Mouse (Mus musculus): ENCODE measurements at regions not wholly inside any gene's neighbourhood (a gene's known extent, or its start where the extent isn't known, plus 50 kb on each side); places are given as distances from the start of the nearest gene placed in this dataset.
A peak's percentile ranks its signal among the peaks of the same experiment; 100 is the strongest.
"Not testable (repeated sequence)": the region's sequence is repeated elsewhere in the genome, so short reads cannot be mapped to it uniquely, and the experiment has no call there.

- DNase-seq (ENCODE audit: low spot score), result no peak
Measured at GRCm38 (mm10) chr17:66206074-66206473, 82.8 kb downstream of the Ddx11 start.

- DNase-seq (ENCODE audit: low spot score), result not testable (repeated sequence)
Measured at GRCm38 (mm10) chr17:66207653-66208497, 84.6 kb downstream of the Ddx11 start.

- not testable (repeated sequence) for DNase-seq (ENCODE audit: low spot score)
Measured at GRCm38 (mm10) chr17:66208803-66209515, 85.6 kb downstream of the Ddx11 start.

DNA sequence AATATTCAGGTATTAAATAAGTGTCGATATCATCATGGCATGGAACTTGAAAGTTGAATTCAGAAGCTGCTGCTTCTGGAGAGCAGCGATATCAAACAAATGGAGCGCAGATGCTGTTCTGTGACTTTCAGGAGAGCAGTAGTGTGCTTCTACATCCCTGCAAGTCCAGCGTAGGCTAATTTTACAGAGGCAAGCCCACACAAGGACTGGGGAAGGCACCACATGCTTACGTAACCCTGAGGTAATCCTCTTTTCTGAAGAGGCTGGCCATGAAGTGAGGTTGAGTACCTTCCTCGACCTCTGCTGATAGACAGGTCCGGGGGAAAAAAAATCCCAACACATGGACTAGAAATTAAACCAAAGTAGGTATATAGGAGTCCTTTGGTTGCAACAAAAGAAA is 88.2 kb downstream of the Ddx11 start:
- no peak for DNase-seq (ENCODE audit: low spot score)

GRCm38 (mm10) chr17:66212616-66213015 is 89.3 kb downstream of the Ddx11 start:
- DNase-seq (ENCODE audit: low spot score), result no peak

DNA sequence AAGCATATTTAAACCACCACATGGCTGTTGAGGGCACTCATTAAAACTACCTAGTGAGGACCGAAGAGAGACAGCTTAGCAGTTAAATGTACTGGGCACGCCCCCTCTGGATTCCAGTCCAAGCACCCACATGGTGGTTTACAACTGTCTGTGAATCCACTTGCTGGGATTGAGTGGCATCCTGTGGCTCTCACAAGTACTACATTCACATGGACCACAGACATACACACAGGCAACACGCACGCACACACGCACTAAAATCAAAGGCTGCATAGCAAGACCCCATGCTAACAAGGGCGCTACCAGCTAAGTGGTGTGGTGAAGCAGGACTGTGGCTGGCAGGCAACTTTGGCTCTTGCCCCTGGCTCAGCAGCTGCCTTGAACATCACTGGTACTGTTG is 95.0 kb downstream of the Ddx11 start:
- no peak for DNase-seq (ENCODE audit: low spot score)

DNA sequence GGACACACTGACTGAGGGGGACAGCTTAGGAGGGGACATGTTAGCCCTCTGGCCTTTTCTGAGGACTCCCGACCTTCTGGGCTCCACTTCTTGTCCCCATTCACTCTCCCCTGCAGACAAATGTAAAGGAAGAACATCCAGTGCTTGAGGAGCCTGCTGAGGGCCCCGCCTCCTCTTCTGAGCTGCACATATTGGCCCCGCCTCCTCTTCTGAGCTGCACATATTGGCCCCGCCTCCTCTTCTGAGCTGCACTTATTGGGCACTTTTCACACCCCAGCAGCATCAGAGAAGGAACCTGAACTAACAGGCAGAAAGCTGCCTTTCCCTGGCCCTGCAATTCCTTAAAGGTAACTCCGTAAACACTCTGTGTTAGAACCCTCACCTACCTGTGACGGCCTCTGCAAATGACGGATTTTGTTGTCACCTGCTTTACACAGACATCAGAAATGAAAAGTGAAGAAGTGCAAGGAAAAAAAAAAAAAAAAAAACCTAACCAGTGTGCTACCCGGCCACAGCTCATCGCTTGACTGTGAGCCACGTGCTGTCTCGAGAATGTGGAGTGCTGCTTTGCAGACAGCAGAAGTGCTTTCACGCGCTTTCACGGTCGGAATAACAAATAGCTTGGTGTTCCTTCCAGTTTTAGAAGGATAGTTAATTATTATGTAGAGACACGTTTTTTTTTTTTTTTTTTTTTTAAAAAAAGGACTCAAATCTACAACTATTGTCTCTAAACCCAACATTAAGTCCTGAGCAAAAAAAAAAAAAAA is 96.5 kb downstream of the Ddx11 start:
- no peak for DNase-seq (ENCODE audit: low spot score)

GRCm38 (mm10) chr17:66221256-66221655 is 97.9 kb downstream of the Ddx11 start:
- peak; percentile 57 for DNase-seq (ENCODE audit: low spot score)

DNA sequence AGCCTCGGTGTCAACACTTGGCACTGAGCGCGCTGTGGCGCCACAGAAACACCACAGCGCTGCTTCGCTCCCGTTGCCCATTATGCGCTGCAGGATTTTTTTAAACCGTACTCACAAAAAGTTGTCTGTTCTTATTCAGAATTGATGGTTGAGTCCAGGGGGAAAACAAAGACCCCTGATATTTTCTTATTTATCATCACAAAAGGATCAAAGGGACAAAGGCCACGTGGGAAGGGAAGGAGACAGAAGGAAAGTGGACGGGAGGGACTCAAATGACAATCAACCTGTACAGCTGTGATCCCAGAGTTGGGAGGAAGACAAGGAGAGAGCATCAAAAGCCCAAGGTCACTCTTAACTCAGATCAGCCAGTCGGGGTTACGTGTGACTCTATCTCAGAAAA is 100.4 kb downstream of the Ddx11 start:
- no peak for DNase-seq (ENCODE audit: low spot score)

DNA sequence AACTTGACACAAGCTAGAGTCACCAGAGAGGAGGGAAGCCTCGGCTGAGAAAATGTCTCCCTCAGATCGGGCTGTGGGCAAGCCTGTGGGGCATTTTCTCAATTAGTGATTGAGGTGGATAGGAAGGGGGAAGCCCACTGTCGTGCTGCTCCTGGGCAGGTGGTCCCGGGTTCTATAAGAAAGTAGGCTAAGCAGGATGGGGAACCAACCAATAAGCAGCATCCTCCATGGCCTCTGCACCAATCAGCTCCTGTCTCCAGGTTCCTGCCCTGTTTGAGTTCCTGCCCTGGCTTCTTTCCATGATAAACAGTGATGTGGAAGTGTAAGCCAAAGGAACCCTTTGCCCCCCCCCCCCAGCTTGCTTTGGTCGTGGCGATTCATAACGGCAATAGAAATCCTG is 100.9 kb downstream of the Ddx11 start:
- DNase-seq (ENCODE audit: low spot score), result no peak

- no peak for DNase-seq (ENCODE audit: low spot score)
Measured at GRCm38 (mm10) chr17:66232391-66232790, 109.1 kb downstream of the Ddx11 start.

DNA sequence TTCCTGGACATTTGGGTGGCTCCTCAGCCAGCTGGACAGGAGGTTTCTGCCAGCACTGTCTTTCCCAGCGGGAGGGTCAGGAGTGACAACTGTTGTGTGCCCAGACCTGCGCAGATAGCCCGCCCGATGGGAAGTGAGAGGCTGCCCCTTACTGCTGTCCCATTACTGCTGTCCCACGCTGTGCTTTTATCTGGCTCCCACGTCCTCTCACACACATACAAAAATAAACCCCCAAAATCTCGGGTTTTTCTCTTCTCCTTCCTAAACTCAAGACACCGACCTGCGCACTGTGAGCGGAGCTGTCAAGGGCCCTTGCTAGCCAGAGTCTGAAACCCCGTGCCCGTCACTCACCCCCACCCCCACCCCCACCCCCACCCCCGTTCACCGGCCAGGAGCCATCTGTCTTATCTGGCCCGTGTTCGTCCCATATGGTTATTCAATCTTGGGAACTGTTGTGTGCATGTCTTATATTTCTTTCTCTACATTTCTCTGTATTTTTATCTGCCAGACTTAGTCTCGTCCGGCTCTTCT is 109.6 kb downstream of the Ddx11 start:
- DNase-seq (ENCODE audit: low spot score), result no peak

GRCm38 (mm10) chr17:66233451-66233951 is 110.2 kb downstream of the Ddx11 start:
- peak; percentile 61 for DNase-seq (ENCODE audit: low spot score)

DNA sequence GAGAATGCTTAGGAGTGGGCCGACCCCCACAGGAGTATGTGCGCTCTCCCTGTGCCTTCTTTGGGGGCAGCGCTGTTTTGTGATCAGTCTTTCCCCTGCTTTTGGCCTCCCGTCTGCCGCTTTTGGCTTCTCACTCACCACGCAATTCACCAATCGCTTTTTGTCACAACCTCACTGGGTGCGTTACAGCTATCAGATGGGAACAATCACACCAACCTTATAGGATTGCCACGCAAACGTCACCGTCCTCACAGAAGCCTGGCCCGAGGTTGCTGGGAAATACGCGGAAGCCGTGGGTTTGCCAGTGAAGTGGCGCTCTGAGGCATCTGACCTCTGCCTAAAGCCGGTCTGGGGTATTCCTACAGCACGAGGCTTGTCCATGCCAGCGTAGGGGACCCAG is 111.1 kb downstream of the Ddx11 start:
- DNase-seq (ENCODE audit: low spot score), result no peak

DNA sequence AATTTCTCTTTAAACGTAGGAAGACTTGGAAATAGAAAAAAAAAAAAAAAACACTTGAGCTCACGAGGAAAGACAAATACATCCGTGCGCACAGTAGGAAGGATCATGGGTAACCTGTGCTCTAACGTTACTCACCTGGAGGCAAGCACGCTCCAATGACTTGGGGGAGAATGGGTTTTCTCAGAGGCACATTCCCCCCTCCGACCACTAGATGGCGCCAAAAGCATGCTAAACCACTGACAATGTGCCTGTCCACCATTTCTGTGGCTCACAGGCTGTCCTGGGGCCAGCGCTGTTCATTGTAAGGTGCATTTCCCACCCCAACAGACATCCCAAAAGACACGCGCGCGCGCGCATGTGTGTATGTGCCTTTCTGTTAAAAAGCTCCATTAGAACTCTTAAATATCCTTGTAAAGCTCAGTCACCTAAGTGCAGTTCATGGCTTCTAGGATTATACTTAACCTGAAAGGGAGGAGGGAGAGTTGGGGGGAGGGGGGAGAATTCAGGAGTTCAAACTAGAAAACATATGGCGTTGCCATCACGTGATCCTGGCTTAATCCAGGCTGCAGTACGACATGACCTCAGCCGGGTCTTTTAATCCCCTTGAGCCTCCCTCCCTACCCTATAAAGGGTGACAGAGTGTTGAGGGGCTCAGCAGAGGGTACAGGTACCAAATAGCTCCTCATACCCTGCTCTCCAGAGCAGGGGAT is 111.9 kb downstream of the Ddx11 start:
- DNase-seq (ENCODE audit: low spot score), result peak; percentile 77

DNA sequence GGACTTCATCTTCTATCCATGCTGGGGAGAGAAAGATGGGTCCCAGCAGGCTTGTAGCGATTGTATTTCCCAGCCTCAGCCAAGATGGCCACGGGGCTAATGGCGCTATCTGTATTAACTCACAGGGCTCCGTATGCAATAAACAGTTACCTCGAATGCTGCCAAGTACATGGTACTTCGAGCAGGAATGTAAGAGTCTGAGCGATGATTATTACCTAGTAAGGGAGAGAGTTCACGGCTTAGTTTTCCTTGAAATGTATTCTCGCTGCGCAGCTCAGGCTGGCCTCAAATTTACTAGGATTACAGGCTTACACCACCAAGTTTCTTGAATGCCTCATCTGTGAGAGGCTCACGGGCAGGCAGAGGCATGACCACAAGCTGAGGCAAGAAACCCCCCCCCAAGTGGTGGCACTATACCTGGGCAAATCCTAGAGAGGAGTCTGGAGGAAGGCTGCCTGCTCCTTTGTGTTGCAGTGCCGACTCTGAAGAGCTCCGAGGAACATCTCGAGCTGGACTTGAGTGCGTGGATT is 112.6 kb downstream of the Ddx11 start:
- DNase-seq (ENCODE audit: low spot score), result no peak

- peak; percentile 35 for DNase-seq (ENCODE audit: low spot score)
Measured at GRCm38 (mm10) chr17:66241868-66242622, 118.7 kb downstream of the Ddx11 start.

GRCm38 (mm10) chr17:66244183-66244582 is 120.9 kb downstream of the Ddx11 start:
- no peak for DNase-seq (ENCODE audit: low spot score)

- DNase-seq (ENCODE audit: low spot score), result no peak
Measured at GRCm38 (mm10) chr17:66246031-66246534, 122.8 kb downstream of the Ddx11 start.

- no peak for DNase-seq (ENCODE audit: low spot score)
Measured at GRCm38 (mm10) chr17:66251495-66251894, 128.2 kb downstream of the Ddx11 start.
